8 mouse cellular contexts compared by ENCODE assay signal in genomic region chr3:103573791-103574166, GRCm38 (mm10). TPM values are rescaled to one million over a fixed set of nuclear protein-coding genes. Genes with fewer than 3 reads are reported as not detected.
A peak's percentile ranks its signal among the peaks of the same experiment; 100 is the strongest.
DNase-seq lines count a peak whose midpoint lies in the region; ATAC-seq and TF ChIP-seq lines count a peak whose summit lies in the region.
"Had no signal": no experiment of that assay in that cellular context is flagged by ENCODE, and none has a peak within 500 bp of the region (broad histone marks: within the 10 kb centered on the region; RNA-seq: fewer than 3 reads in every experiment).

No protein-coding gene starts in this region.

- no peaks in the 10 kb centered on the region for H3K4me1 ChIP-seq in CH12.LX (ENCODE audit: control insufficient read depth in 1 of 2, insufficient read depth in 2 of 2)
- H3K4me1 ChIP-seq in heart, postnatal 0 days (ENCODE audit: control insufficient read depth, insufficient read depth) = peaks cover 7% of the 10 kb centered on the region; the same call in 1 of the 2 replicates
- H3K4me1 ChIP-seq in midbrain, postnatal 0 days (ENCODE audit: insufficient read depth, low read length) = peaks cover 16% of the 10 kb centered on the region; the same call in 1 of the 2 replicates

- H3K4me2 ChIP-seq in CH12.LX (ENCODE audit: insufficient read depth, low read depth, poor library complexity, severe bottlenecking) = no peak overlapping the region
- no peak overlapping the region for H3K4me2 ChIP-seq in heart, postnatal 0 days (ENCODE audit: low read depth, low read length)
- H3K4me2 ChIP-seq in midbrain, postnatal 0 days (ENCODE audit: low read depth, low read length, poor library complexity, severe bottlenecking) = peak overlapping the region; percentile 32

- no peaks in the 10 kb centered on the region for H3K79me2 ChIP-seq in CH12.LX (replicated peaks; ENCODE audit: control insufficient read depth, extremely low read depth, insufficient read depth, poor library complexity, severe bottlenecking)

- H3K9me3 ChIP-seq in CH12.LX (replicated peaks; ENCODE audit: low read length) = no peaks in the 10 kb centered on the region
- no peaks in the 10 kb centered on the region for H3K9me3 ChIP-seq in heart, postnatal 0 days (replicated peaks; ENCODE audit: control insufficient read depth, low read length)
- no peaks in the 10 kb centered on the region for H3K9me3 ChIP-seq in midbrain, postnatal 0 days (ENCODE audit: low read length)

- no peak for TF ChIP-seq POLR2A in CH12.LX (IDR thresholded peaks at IDR 0.05; ENCODE audit: low read depth, low read length)

- DNase-seq in CH12.LX (ENCODE audit: extremely low read depth) (peak; percentile 18), MN1 (ENCODE audit: low spot score) (peak; percentile 50)
- peak; percentile 83 for DNase-seq in embryo, embryonic 11.5 days (ENCODE audit: low read depth, low spot score)
- peak; percentile 69 for DNase-seq in heart, postnatal 0 days (ENCODE audit: low spot score)
- peak; percentile 27 for DNase-seq in large intestine, adult 2 months (ENCODE audit: low read depth, low spot score)
- DNase-seq in midbrain, postnatal 0 days (ENCODE audit: low spot score) = peak; percentile 67
- DNase-seq in thymus, postnatal 4 days = peak; percentile 88

- no peak for TF ChIP-seq EP300 in CH12.LX (IDR thresholded peaks at IDR 0.05; ENCODE audit: low read length)
- TF ChIP-seq EP300 in heart, postnatal 0 days (IDR thresholded peaks at IDR 0.05; ENCODE audit: low read depth) = no peak

- no peaks in the 10 kb centered on the region for H3K36me3 ChIP-seq in CH12.LX (replicated peaks in 1 of 2; ENCODE audit: control insufficient read depth in 1 of 2, insufficient read depth in 1 of 2, low read length in 1 of 2)
- H3K36me3 ChIP-seq in heart, postnatal 0 days (replicated peaks; ENCODE audit: control insufficient read depth, insufficient read depth, low read length) = no peaks in the 10 kb centered on the region
- H3K36me3 ChIP-seq in midbrain, postnatal 0 days (ENCODE audit: insufficient read depth, low read length) = no peaks in the 10 kb centered on the region

- H3K27me3 ChIP-seq in CH12.LX (replicated peaks) = peaks cover 12% of the 10 kb centered on the region
- peaks cover 72% of the 10 kb centered on the region for H3K27me3 ChIP-seq in heart, postnatal 0 days (ENCODE audit: control insufficient read depth, insufficient read depth, low read length)
- H3K27me3 ChIP-seq in midbrain, postnatal 0 days (ENCODE audit: insufficient read depth, low read length) = peaks cover 19% of the 10 kb centered on the region

- dilution Hi-C loops in CH12.LX (cut with MboI; ENCODE audit: extremely low pct_ligation_motif_present, extremely low pct_unique_long_range_greater_than_20kb, low sequenced_read_pairs) = no loop called here

- H3K4me3 ChIP-seq in CH12.LX (replicated peaks in 1 of 3; ENCODE audit: low read depth in 2 of 3, low read length in 2 of 3, poor library complexity in 1 of 3) = no peak overlapping the region
- no peak overlapping the region for H3K4me3 ChIP-seq in heart, postnatal 0 days (ENCODE audit: low read depth, low read length)
- H3K4me3 ChIP-seq in midbrain, postnatal 0 days (ENCODE audit: low read depth, low read length) = peak overlapping the region; percentile 18

- H3K9ac ChIP-seq in CH12.LX (ENCODE audit: insufficient read depth, low read depth) = no peak overlapping the region
- no peak overlapping the region for H3K9ac ChIP-seq in heart, postnatal 0 days (replicated peaks; ENCODE audit: low read depth, low read length)
- 0 out of 2 replicates have a peak overlapping the region, but pooled peaks have one; percentile 3 for H3K9ac ChIP-seq in midbrain, postnatal 0 days (replicated peaks; ENCODE audit: low read length, poor library complexity, severe bottlenecking)

- in situ Hi-C loops in CH12.LX (cut with MboI; ENCODE audit: low pct_ligation_motif_present, low pct_unique_long_range_greater_than_20kb, low sequenced_read_pairs) = no loop called here

- H3K27ac ChIP-seq in CH12.LX (ENCODE audit: insufficient read depth, low read depth) = no peak overlapping the region
- no peak overlapping the region for H3K27ac ChIP-seq in heart, postnatal 0 days (ENCODE audit: low read depth)
- no peak overlapping the region for H3K27ac ChIP-seq in midbrain, postnatal 0 days (ENCODE audit: low read depth, low read length)

- TF ChIP-seq CTCF in CH12.LX (conservative IDR thresholded peaks at IDR 0.05 in 1 of 2, IDR thresholded peaks at IDR 0.05 in 1 of 2; ENCODE audit: low read depth in 2 of 2, low read length in 2 of 2) = no peak
- no peak for TF ChIP-seq CTCF in heart, postnatal 0 days (IDR thresholded peaks at IDR 0.05; ENCODE audit: low read depth)
- no peak for TF ChIP-seq CTCF in midbrain, postnatal 0 days (IDR thresholded peaks at IDR 0.05)

- WGBS in heart, postnatal 0 days = under 1% methylated on average over 14 of the region's 14 CpGs
- 1% methylated on average over 14 of the region's 14 CpGs for WGBS in large intestine, adult 2 months
- WGBS in midbrain, postnatal 0 days = 3% methylated on average over 14 of the region's 14 CpGs

- peak; percentile 51; the same call in 1 of the 2 replicates for ATAC-seq in heart, postnatal 0 days (ENCODE audit: insufficient read depth, low read depth)
- ATAC-seq in midbrain, postnatal 0 days (ENCODE audit: low FRiP score) = peak; percentile 6; the same call in 1 of the 2 replicates

- no peak for TF ChIP-seq RAD21 in CH12.LX (IDR thresholded peaks at IDR 0.05; ENCODE audit: low read depth, low read length)

TF ChIP-seq in CH12.LX, 34 proteins besides CTCF, POLR2A, EP300 and RAD21:
- no peak for TF ChIP-seq UBTF (IDR thresholded peaks at IDR 0.05; ENCODE audit: low read depth, low read length)
- no peak for TF ChIP-seq KAT2A (IDR thresholded peaks at IDR 0.05; ENCODE audit: insufficient replicate concordance, low read length)
- no peak for TF ChIP-seq MAFK (IDR thresholded peaks at IDR 0.05; ENCODE audit: insufficient replicate concordance, low read length)
- TF ChIP-seq SMC3 (IDR thresholded peaks at IDR 0.05; ENCODE audit: low read depth, low read length) = no peak
- no peak for TF ChIP-seq ELF1 (IDR thresholded peaks at IDR 0.05; ENCODE audit: low read depth, low read length)
- no peak for TF ChIP-seq TCF12 (IDR thresholded peaks at IDR 0.05; ENCODE audit: low read depth, low read length)
- no peak for TF ChIP-seq ZC3H11A (IDR thresholded peaks at IDR 0.05; ENCODE audit: low read depth, low read length)
- TF ChIP-seq USF2 (conservative IDR thresholded peaks at IDR 0.05; ENCODE audit: low read depth, low read length) = no peak
- TF ChIP-seq NRF1 (IDR thresholded peaks at IDR 0.05; ENCODE audit: low read depth, low read length) = no peak
- no peak for TF ChIP-seq JUN (IDR thresholded peaks at IDR 0.05; ENCODE audit: insufficient read depth, low read depth, low read length)
- TF ChIP-seq ETS1 (conservative IDR thresholded peaks at IDR 0.05; ENCODE audit: low read depth, low read length) = no peak
- no peak for TF ChIP-seq NELFE (IDR thresholded peaks at IDR 0.05; ENCODE audit: low read depth, low read length)

RNA-seq across cellular contexts. Expression of gene Syt6, which starts 1.3 kb away (rescaled TPM):
- total RNA-seq in CH12.LX (2012; rRNA removed) (0.08 TPM in 1 of 2 replicates, not detected in the other), CH12.LX (2014; rRNA removed) (not detected in 2 replicates)
- polyA plus RNA-seq in CH12.LX (2012; ENCODE audit: insufficient read length, low read depth) = not detected in 2 replicates
- not detected in 2 replicates for total RNA-seq in heart, postnatal 0 days (2014; rRNA removed; ENCODE audit: low replicate concordance)
- not detected in 2 replicates for polyA plus RNA-seq in heart, postnatal 0 days (2015; fragmentation: Nextera tagmentation; extraction: Ambion mirVana)
- 0.21 and 0.44 TPM in 2 replicates for polyA plus RNA-seq in large intestine, adult 2 months (2012; rRNA removed)
- total RNA-seq in midbrain, postnatal 0 days (2014; rRNA removed) = 29.5 and 30.7 TPM in 2 replicates
- polyA plus RNA-seq in midbrain, postnatal 0 days (2015; fragmentation: Nextera tagmentation; extraction: Ambion mirVana) = 9.0 and 10.0 TPM in 2 replicates
- total RNA-seq: liver, adult 2 months had no signal
- polyA plus RNA-seq: liver, adult 2 months had no signal

Comparison
In these comparisons a context has a peak if more than half of its experiments do, and no peak if none do; other contexts are left out.
1. DNase-seq: peak in every context shown above with its lines; median percentile 88 in thymus, postnatal 4 days; 83 in embryo, embryonic 11.5 days; 69 in heart, postnatal 0 days; 67 in midbrain, postnatal 0 days; 50 in MN1; 27 in large intestine, adult 2 months; 18 in CH12.LX.